ENCODE assay signal across 20 mouse cellular contexts in genomic region chr2:152091342-152092056, GRCm38 (mm10). TPM values are rescaled to one million over a fixed set of nuclear protein-coding genes. Genes with fewer than 3 reads are reported as not detected.
A peak's percentile ranks its signal among the peaks of the same experiment; 100 is the strongest.
DNase-seq lines count a peak whose midpoint lies in the region; ATAC-seq and TF ChIP-seq lines count a peak whose summit lies in the region.
"Had no signal": no experiment of that assay in that cellular context is flagged by ENCODE, and none has a peak within 500 bp of the region (broad histone marks: within the 10 kb centered on the region; RNA-seq: fewer than 3 reads in every experiment).

No protein-coding gene starts in this region.

- no peaks in the 10 kb centered on the region for H3K9me3 ChIP-seq in forebrain, embryonic 15.5 days
- no peaks in the 10 kb centered on the region for H3K9me3 ChIP-seq in forebrain, embryonic 11.5 days (ENCODE audit: control insufficient read depth, low read length)
- H3K9me3 ChIP-seq in limb, embryonic 14.5 days (ENCODE audit: control insufficient read depth, low read length) = no peaks in the 10 kb centered on the region
- H3K9me3 ChIP-seq: embryonic facial prominence, embryonic 13.5 days; kidney, embryonic 15.5 days; limb, embryonic 15.5 days had no signal

- no peak overlapping the region for H3K4me3 ChIP-seq in forebrain, embryonic 15.5 days
- H3K4me3 ChIP-seq in forebrain, embryonic 11.5 days (ENCODE audit: low read depth, low read length) = no peak overlapping the region
- H3K4me3 ChIP-seq in limb, embryonic 14.5 days (replicated peaks; ENCODE audit: low read length) = no peak overlapping the region
- H3K4me3 ChIP-seq: embryonic facial prominence, embryonic 13.5 days; heart, adult 2 months; kidney, embryonic 15.5 days; layer of hippocampus, adult 2 months; limb, embryonic 15.5 days had no signal

- H3K9ac ChIP-seq in forebrain, embryonic 15.5 days (replicated peaks) = no peak overlapping the region
- no peak overlapping the region for H3K9ac ChIP-seq in forebrain, embryonic 11.5 days (ENCODE audit: low read length)
- H3K9ac ChIP-seq in limb, embryonic 14.5 days (ENCODE audit: low read depth, low read length, severe bottlenecking) = no peak overlapping the region
- H3K9ac ChIP-seq: embryonic facial prominence, embryonic 13.5 days; kidney, embryonic 15.5 days; limb, embryonic 15.5 days had no signal

- H3K4me1 ChIP-seq in forebrain, embryonic 15.5 days = peaks cover 82% of the 10 kb centered on the region
- H3K4me1 ChIP-seq in forebrain, embryonic 11.5 days (replicated peaks; ENCODE audit: control insufficient read depth, insufficient read depth, low read length) = peaks cover 21% of the 10 kb centered on the region
- H3K4me1 ChIP-seq in limb, embryonic 14.5 days (ENCODE audit: control insufficient read depth, insufficient read depth, low read length) = peaks cover 5% of the 10 kb centered on the region; the same call in 1 of the 2 replicates

- TF ChIP-seq POLR2A in limb, embryonic 14.5 days (IDR thresholded peaks at IDR 0.05; ENCODE audit: borderline replicate concordance, extremely low read depth, insufficient read depth, insufficient read length) = no peak

- peaks cover 9% of the 10 kb centered on the region; the same call in 1 of the 2 replicates for H3K27me3 ChIP-seq in forebrain, embryonic 15.5 days
- peaks cover 32% of the 10 kb centered on the region for H3K27me3 ChIP-seq in forebrain, embryonic 11.5 days (ENCODE audit: control insufficient read depth, insufficient read depth, low read length)
- H3K27me3 ChIP-seq in limb, embryonic 14.5 days (ENCODE audit: control insufficient read depth, insufficient read depth, low read length) = peaks cover 62% of the 10 kb centered on the region

- 0 out of 2 replicates have a peak overlapping the region, but pooled peaks have one; percentile 3 for H3K27ac ChIP-seq in forebrain, embryonic 15.5 days (replicated peaks)
- H3K27ac ChIP-seq in forebrain, embryonic 11.5 days (ENCODE audit: low read depth, low read length) = no peak overlapping the region
- H3K27ac ChIP-seq in limb, embryonic 14.5 days (replicated peaks; ENCODE audit: low read depth, low read length) = no peak overlapping the region
- H3K27ac ChIP-seq: embryonic facial prominence, embryonic 13.5 days; heart, adult 2 months; kidney, embryonic 15.5 days; layer of hippocampus, adult 2 months; limb, embryonic 15.5 days had no signal

- DNase-seq in forebrain, embryonic 11.5 days (ENCODE audit: low spot score) = no peak
- DNase-seq in A20 (ENCODE audit: low read depth, low spot score) (peak; percentile 53), ZHBTc4 (ENCODE audit: low read depth, low spot score) (peak; percentile 42), liver (no peak)
- no peak for DNase-seq in limb, embryonic 14.5 days (ENCODE audit: low spot score)
- DNase-seq in urinary bladder, postnatal 25 days (ENCODE audit: low spot score) = no peak
- DNase-seq: adrenal gland, postnatal 25 days; cerebellum, adult 9-10 months; gastrocnemius, postnatal 10 days; heart, adult 2 months; lung, adult 18-20 months; right cerebral cortex, postnatal 14 days; thymus, postnatal 4 days had no signal

- ATAC-seq in forebrain, embryonic 15.5 days (replicated peaks) = no peak
- no peak for ATAC-seq in forebrain, embryonic 11.5 days (replicated peaks; ENCODE audit: low FRiP score)
- peak; percentile 28; the same call in 1 of the 2 replicates for ATAC-seq in limb, embryonic 14.5 days (ENCODE audit: low FRiP score, low read depth)
- ATAC-seq: inflammation-experienced regulatory T-cells, adult 6 months had no signal

- 19% methylated on average over 12 of the region's 12 CpGs for WGBS in forebrain, embryonic 15.5 days
- WGBS in forebrain, embryonic 11.5 days = 28% methylated on average over 12 of the region's 12 CpGs
- WGBS in limb, embryonic 14.5 days = 38% methylated on average over 12 of the region's 12 CpGs

- H3K36me3 ChIP-seq in forebrain, embryonic 15.5 days = peaks cover 22% of the 10 kb centered on the region; the same call in 1 of the 2 replicates
- no peaks in the 10 kb centered on the region for H3K36me3 ChIP-seq in forebrain, embryonic 11.5 days (ENCODE audit: control insufficient read depth, insufficient read depth, low read length)
- H3K36me3 ChIP-seq in limb, embryonic 14.5 days (ENCODE audit: control insufficient read depth, insufficient read depth, low read length) = no peaks in the 10 kb centered on the region
- H3K36me3 ChIP-seq: embryonic facial prominence, embryonic 13.5 days; kidney, embryonic 15.5 days; limb, embryonic 15.5 days had no signal

- no peak overlapping the region for H3K4me2 ChIP-seq in forebrain, embryonic 15.5 days (replicated peaks)
- no peak overlapping the region for H3K4me2 ChIP-seq in forebrain, embryonic 11.5 days (ENCODE audit: low read depth, low read length, severe bottlenecking)
- H3K4me2 ChIP-seq in limb, embryonic 14.5 days (replicated peaks; ENCODE audit: low read depth, low read length, severe bottlenecking) = no peak overlapping the region
- H3K4me2 ChIP-seq: embryonic facial prominence, embryonic 13.5 days; kidney, embryonic 15.5 days; limb, embryonic 15.5 days had no signal

RNA-seq across cellular contexts. Expression of gene Scrt2, which starts 10.2 kb away (rescaled TPM):
- polyA plus RNA-seq in forebrain, embryonic 15.5 days (2015; fragmentation: Nextera tagmentation; extraction: Ambion mirVana) = 20.9 and 22.9 TPM in 2 replicates
- 10.0 and 11.3 TPM in 2 replicates for polyA plus RNA-seq in forebrain, embryonic 11.5 days (2014; fragmentation: Nextera tagmentation; extraction: Ambion mirVana)
- 0.08 and 0.36 TPM in 2 replicates for polyA plus RNA-seq in limb, embryonic 14.5 days (2012; rRNA removed)
- polyA plus RNA-seq in limb, embryonic 14.5 days (2014; fragmentation: Nextera tagmentation; extraction: Ambion mirVana) = not detected in 2 replicates
- polyA plus RNA-seq: heart, adult 2 months; heart, embryonic 16.5 days; inflammation-experienced regulatory T-cells, adult 6 months; limb, embryonic 15.5 days had no signal

RNA-seq across cellular contexts. Expression of gene Srxn1, which starts 13.8 kb away (rescaled TPM):
- polyA plus RNA-seq in forebrain, embryonic 15.5 days (2015; fragmentation: Nextera tagmentation; extraction: Ambion mirVana) = 11.1 and 13.0 TPM in 2 replicates
- polyA plus RNA-seq in forebrain, embryonic 11.5 days (2014; fragmentation: Nextera tagmentation; extraction: Ambion mirVana) = 14.3 and 15.0 TPM in 2 replicates
- polyA plus RNA-seq in limb, embryonic 14.5 days (2012; rRNA removed) = 11.2 and 13.0 TPM in 2 replicates
- 9.1 and 9.5 TPM in 2 replicates for polyA plus RNA-seq in limb, embryonic 14.5 days (2014; fragmentation: Nextera tagmentation; extraction: Ambion mirVana)

RNA-seq across cellular contexts. Expression of gene Tcf15, which starts 51.9 kb away (rescaled TPM):
- polyA plus RNA-seq in forebrain, embryonic 15.5 days (2015; fragmentation: Nextera tagmentation; extraction: Ambion mirVana) = 1.8 and 2.2 TPM in 2 replicates
- polyA plus RNA-seq in forebrain, embryonic 11.5 days (2014; fragmentation: Nextera tagmentation; extraction: Ambion mirVana) = 3.4 and 3.5 TPM in 2 replicates
- 9.4 and 12.2 TPM in 2 replicates for polyA plus RNA-seq in limb, embryonic 14.5 days (2012; rRNA removed)
- 11.0 and 11.8 TPM in 2 replicates for polyA plus RNA-seq in limb, embryonic 14.5 days (2014; fragmentation: Nextera tagmentation; extraction: Ambion mirVana)
- polyA plus RNA-seq: inflammation-experienced regulatory T-cells, adult 6 months had no signal

Comparison
In these comparisons a context has a peak if more than half of its experiments do, and no peak if none do; other contexts are left out.
1. DNase-seq: peak in A20 (single experiment) and ZHBTc4 (single experiment); none in forebrain, embryonic 11.5 days (single experiment), limb, embryonic 14.5 days (single experiment), urinary bladder, postnatal 25 days (single experiment) and liver (single experiment).